19 mouse cellular contexts compared by ENCODE assay signal in genomic region chr2:141830496-141830895, GRCm38 (mm10).
"Had no signal": no experiment of that assay in that cellular context is flagged by ENCODE, and none has a peak within 500 bp of the region (broad histone marks: within the 10 kb centered on the region; RNA-seq: fewer than 3 reads in every experiment).

No protein-coding gene starts in this region.

- ATAC-seq: lung, postnatal 0 days; midbrain, embryonic 13.5 days; midbrain, embryonic 15.5 days had no signal

- H3K27me3 ChIP-seq: lung, embryonic 15.5 days; megakaryocyte, embryonic 14.5 days; midbrain, embryonic 13.5 days; midbrain, embryonic 15.5 days; neural tube, embryonic 12.5 days had no signal

- H3K36me3 ChIP-seq: lung, embryonic 15.5 days; midbrain, embryonic 13.5 days; midbrain, embryonic 15.5 days; neural tube, embryonic 12.5 days had no signal

- H3K9ac ChIP-seq: lung, embryonic 15.5 days; midbrain, embryonic 13.5 days; midbrain, embryonic 15.5 days; neural tube, embryonic 12.5 days had no signal

- H3K4me2 ChIP-seq: lung, embryonic 15.5 days; midbrain, embryonic 11.5 days; midbrain, embryonic 13.5 days; midbrain, embryonic 15.5 days; neural tube, embryonic 12.5 days had no signal

- H3K9me3 ChIP-seq: lung, embryonic 15.5 days; megakaryocyte, embryonic 14.5 days; midbrain, embryonic 13.5 days; midbrain, embryonic 15.5 days; neural tube, embryonic 12.5 days had no signal

- H3K4me1 ChIP-seq: lung, embryonic 15.5 days; megakaryocyte, embryonic 14.5 days; midbrain, embryonic 13.5 days; midbrain, embryonic 15.5 days; neural tube, embryonic 12.5 days had no signal

- DNase-seq: lung, adult 2 months; lung, postnatal 14 days; lung, postnatal 36 days; retina, postnatal 1 day; right cerebral cortex, adult 18-20 months; right cerebral cortex, postnatal 25 days; right cerebral cortex, postnatal 4 days; spleen, adult 18-20 months; thymus, adult 18-20 months; thymus, postnatal 14 days; thymus, postnatal 36 days had no signal

- H3K27ac ChIP-seq: lung, embryonic 15.5 days; macrophage; midbrain, embryonic 13.5 days; midbrain, embryonic 15.5 days; neural tube, embryonic 12.5 days had no signal

- H3K4me3 ChIP-seq: lung, embryonic 15.5 days; megakaryocyte, embryonic 14.5 days; midbrain, embryonic 13.5 days; midbrain, embryonic 15.5 days; neural tube, embryonic 12.5 days had no signal
